Mouse (Mus musculus): ENCODE measurements around the gene Iffo2. TPM values are rescaled to one million over a fixed set of nuclear protein-coding genes. Genes with fewer than 3 reads are reported as not detected.

Gene Iffo2
- polyA plus RNA-seq, 1 experiment from 2014 or later = 3.4 TPM

GRCm38 (mm10) chr4:139631141-139631540 lies 100.8 kb downstream of the Iffo2 start:
- no peaks in the 10 kb centered on the region for H3K9me3 ChIP-seq (ENCODE audit: control insufficient read depth)
- no peak for ATAC-seq
- no peak overlapping the region for H3K4me2 ChIP-seq (replicated peaks; ENCODE audit: low read depth)
- no peaks in the 10 kb centered on the region for H3K4me1 ChIP-seq (replicated peaks; ENCODE audit: control insufficient read depth, insufficient read depth, low read length)
- no peak overlapping the region for H3K9ac ChIP-seq (ENCODE audit: low read depth, low read length)
- no peak for TF ChIP-seq CTCF (IDR thresholded peaks at IDR 0.05; ENCODE audit: low read depth)
- peaks cover 65% of the 10 kb centered on the region for H3K27me3 ChIP-seq (replicated peaks; ENCODE audit: control insufficient read depth, insufficient read depth, low read length)
- no peaks in the 10 kb centered on the region for H3K36me3 ChIP-seq (ENCODE audit: control insufficient read depth, insufficient read depth)
- H3K4me3 ChIP-seq (ENCODE audit: low read depth, low read length) = no peak overlapping the region
- 75% methylated on average over 5 of the region's 5 CpGs for WGBS
- no peak overlapping the region for H3K27ac ChIP-seq (ENCODE audit: low read depth, low read length)

GRCm38 (mm10) chr4:139631569-139632253 lies 101.4 kb downstream of the Iffo2 start:
- H3K27ac ChIP-seq (ENCODE audit: low read depth, low read length) = no peak overlapping the region
- no peak overlapping the region for H3K9ac ChIP-seq (ENCODE audit: low read depth, low read length)
- 73% methylated on average over 7 of the region's 7 CpGs for WGBS
- no peak for ATAC-seq
- H3K4me1 ChIP-seq (replicated peaks; ENCODE audit: control insufficient read depth, insufficient read depth, low read length) = no peaks in the 10 kb centered on the region
- H3K9me3 ChIP-seq (ENCODE audit: control insufficient read depth) = no peaks in the 10 kb centered on the region
- no peak overlapping the region for H3K4me2 ChIP-seq (replicated peaks; ENCODE audit: low read depth)
- no peak overlapping the region for H3K4me3 ChIP-seq (ENCODE audit: low read depth, low read length)
- H3K27me3 ChIP-seq (replicated peaks; ENCODE audit: control insufficient read depth, insufficient read depth, low read length) = peaks cover 62% of the 10 kb centered on the region
- TF ChIP-seq CTCF (IDR thresholded peaks at IDR 0.05; ENCODE audit: low read depth) = no peak
- no peaks in the 10 kb centered on the region for H3K36me3 ChIP-seq (ENCODE audit: control insufficient read depth, insufficient read depth)

- no peak overlapping the region for H3K9ac ChIP-seq (ENCODE audit: low read depth, low read length)
- H3K27me3 ChIP-seq (replicated peaks; ENCODE audit: control insufficient read depth, insufficient read depth, low read length) = peaks cover 67% of the 10 kb centered on the region
- H3K4me3 ChIP-seq (ENCODE audit: low read depth, low read length) = no peak overlapping the region
- TF ChIP-seq CTCF (IDR thresholded peaks at IDR 0.05; ENCODE audit: low read depth) = no peak
- peaks cover 3% of the 10 kb centered on the region; the same call in 1 of the 2 replicates for H3K36me3 ChIP-seq (ENCODE audit: control insufficient read depth, insufficient read depth)
- 67% methylated on average over 10 of the region's 10 CpGs for WGBS
- H3K27ac ChIP-seq (ENCODE audit: low read depth, low read length) = no peak overlapping the region
- ATAC-seq = no peak
- H3K9me3 ChIP-seq (ENCODE audit: control insufficient read depth) = no peaks in the 10 kb centered on the region
- H3K4me1 ChIP-seq (replicated peaks; ENCODE audit: control insufficient read depth, insufficient read depth, low read length) = no peaks in the 10 kb centered on the region
- no peak overlapping the region for H3K4me2 ChIP-seq (replicated peaks; ENCODE audit: low read depth)
These were observed 101.9 kb downstream of the Iffo2 start for GRCm38 (mm10) chr4:139632254-139632580.

GRCm38 (mm10) chr4:139636373-139636772 lies 106.0 kb downstream of the Iffo2 start:
- Histone ChIP-seq H3K4me3 (ENCODE audit: low read depth, low read length) (no peak overlapping the region), H3K9ac (ENCODE audit: low read depth, low read length) (no peak overlapping the region), H3K4me1 (replicated peaks; ENCODE audit: control insufficient read depth, insufficient read depth, low read length) (0 out of 2 replicates have a peak, but pooled peaks cover 3% of the 10 kb centered on the region), H3K27ac (ENCODE audit: low read depth, low read length) (no peak overlapping the region), H3K9me3 (ENCODE audit: control insufficient read depth) (no peaks in the 10 kb centered on the region), H3K4me2 (replicated peaks; ENCODE audit: low read depth) (no peak overlapping the region), H3K36me3 (ENCODE audit: control insufficient read depth, insufficient read depth) (peaks cover 8% of the 10 kb centered on the region; the same call in 1 of the 2 replicates), H3K27me3 (replicated peaks; ENCODE audit: control insufficient read depth, insufficient read depth, low read length) (peaks cover 80% of the 10 kb centered on the region)
- WGBS = 22% methylated on average over 7 of the region's 7 CpGs
- ATAC-seq = no peak
- peak; percentile 97 for TF ChIP-seq CTCF (IDR thresholded peaks at IDR 0.05; ENCODE audit: low read depth)

- no peak overlapping the region for H3K9ac ChIP-seq (ENCODE audit: low read depth, low read length)
- peak; percentile 68 for ATAC-seq
- WGBS = 46% methylated on average over 9 of the region's 9 CpGs
- peaks cover 8% of the 10 kb centered on the region; the same call in 1 of the 2 replicates for H3K36me3 ChIP-seq (ENCODE audit: control insufficient read depth, insufficient read depth)
- H3K4me2 ChIP-seq (replicated peaks; ENCODE audit: low read depth) = no peak overlapping the region
- 0 out of 2 replicates have a peak, but pooled peaks cover 3% of the 10 kb centered on the region for H3K4me1 ChIP-seq (replicated peaks; ENCODE audit: control insufficient read depth, insufficient read depth, low read length)
- no peak overlapping the region for H3K27ac ChIP-seq (ENCODE audit: low read depth, low read length)
- no peaks in the 10 kb centered on the region for H3K9me3 ChIP-seq (ENCODE audit: control insufficient read depth)
- TF ChIP-seq CTCF (IDR thresholded peaks at IDR 0.05; ENCODE audit: low read depth) = no peak
- H3K4me3 ChIP-seq (ENCODE audit: low read depth, low read length) = no peak overlapping the region
- H3K27me3 ChIP-seq (replicated peaks; ENCODE audit: control insufficient read depth, insufficient read depth, low read length) = peaks cover 80% of the 10 kb centered on the region
These were observed 107.5 kb downstream of the Iffo2 start for GRCm38 (mm10) chr4:139637847-139638246.

- Histone ChIP-seq H3K4me1 (replicated peaks; ENCODE audit: control insufficient read depth, insufficient read depth, low read length) (0 out of 2 replicates have a peak, but pooled peaks cover 3% of the 10 kb centered on the region), H3K27ac (ENCODE audit: low read depth, low read length) (no peak overlapping the region), H3K4me2 (replicated peaks; ENCODE audit: low read depth) (no peak overlapping the region), H3K27me3 (replicated peaks; ENCODE audit: control insufficient read depth, insufficient read depth, low read length) (peaks cover 76% of the 10 kb centered on the region), H3K4me3 (ENCODE audit: low read depth, low read length) (no peak overlapping the region), H3K9ac (ENCODE audit: low read depth, low read length) (no peak overlapping the region), H3K9me3 (ENCODE audit: control insufficient read depth) (no peaks in the 10 kb centered on the region), H3K36me3 (ENCODE audit: control insufficient read depth, insufficient read depth) (peaks cover 8% of the 10 kb centered on the region; the same call in 1 of the 2 replicates)
- WGBS = 91% methylated on average over 16 of the region's 16 CpGs
- no peak for TF ChIP-seq CTCF (IDR thresholded peaks at IDR 0.05; ENCODE audit: low read depth)
- ATAC-seq = no peak
These were observed 108.0 kb downstream of the Iffo2 start for GRCm38 (mm10) chr4:139638356-139638755.
